8 mouse cellular contexts compared by ENCODE assay signal in the genomic region with DNA sequence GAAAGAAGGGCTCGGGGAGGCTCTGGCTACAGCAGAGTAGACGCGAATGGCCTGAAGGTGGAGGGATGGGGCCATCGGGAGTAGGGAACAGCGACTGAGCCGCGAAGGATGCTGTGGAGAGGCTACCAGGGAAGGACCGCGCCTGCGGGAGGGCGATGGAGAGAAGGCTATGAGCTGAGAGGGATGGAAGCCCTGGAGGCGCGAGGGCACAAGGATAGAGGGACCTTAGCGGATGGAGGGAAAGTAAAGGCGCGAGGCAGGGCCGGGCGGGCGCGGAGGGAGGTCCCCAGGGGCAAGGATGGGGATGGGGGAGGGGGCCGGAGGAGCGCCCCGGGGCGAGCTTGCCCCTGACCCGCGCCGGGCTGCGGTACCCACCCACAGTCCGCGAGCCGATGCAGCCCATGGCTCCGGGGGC. TPM values are rescaled to one million over a fixed set of nuclear protein-coding genes. Genes with fewer than 3 reads are reported as not detected.
A peak's percentile ranks its signal among the peaks of the same experiment; 100 is the strongest.
DNase-seq lines count a peak whose midpoint lies in the region; ATAC-seq and TF ChIP-seq lines count a peak whose summit lies in the region.

No protein-coding gene starts in this region.

- H3K4me3 ChIP-seq in kidney, embryonic 16.5 days (ENCODE audit: low read length) = peak overlapping the region; percentile 65
- peak overlapping the region; percentile 59 for H3K4me3 ChIP-seq in embryonic facial prominence, embryonic 12.5 days
- H3K4me3 ChIP-seq in hindbrain, embryonic 13.5 days = peak overlapping the region; percentile 76
- H3K4me3 ChIP-seq in small intestine, adult 2 months (ENCODE audit: low read depth, low read length) = peak overlapping the region; percentile 47

- peaks cover 48% of the 10 kb centered on the region for H3K27me3 ChIP-seq in kidney, embryonic 16.5 days (ENCODE audit: insufficient read depth, low read length)
- peaks cover 27% of the 10 kb centered on the region for H3K27me3 ChIP-seq in embryonic facial prominence, embryonic 12.5 days
- H3K27me3 ChIP-seq in hindbrain, embryonic 13.5 days = no peaks in the 10 kb centered on the region
- peaks cover 27% of the 10 kb centered on the region for H3K27me3 ChIP-seq in small intestine, adult 2 months (ENCODE audit: control insufficient read depth, insufficient read depth, low read length)

- H3K27ac ChIP-seq in kidney, embryonic 16.5 days (ENCODE audit: low read length) = no peak overlapping the region
- H3K27ac ChIP-seq in embryonic facial prominence, embryonic 12.5 days = 0 out of 2 replicates have a peak overlapping the region, but pooled peaks have one; percentile 37
- H3K27ac ChIP-seq in hindbrain, embryonic 13.5 days = peak overlapping the region; percentile 95
- no peak overlapping the region for H3K27ac ChIP-seq in small intestine, adult 2 months (ENCODE audit: insufficient read depth, low read depth, low read length)

- no peak for TF ChIP-seq POLR2A in small intestine, adult 2 months (IDR thresholded peaks at IDR 0.05; ENCODE audit: low read depth, low read length)

- no peak for TF ChIP-seq CTCF in small intestine, adult 2 months (IDR thresholded peaks at IDR 0.05; ENCODE audit: extremely low read depth, insufficient read length, insufficient replicate concordance, low read depth, low read length)

- H3K36me3 ChIP-seq in kidney, embryonic 16.5 days (ENCODE audit: insufficient read depth, low read length) = no peaks in the 10 kb centered on the region
- H3K36me3 ChIP-seq in embryonic facial prominence, embryonic 12.5 days = no peaks in the 10 kb centered on the region
- H3K36me3 ChIP-seq in hindbrain, embryonic 13.5 days = peaks cover 14% of the 10 kb centered on the region
- no peaks in the 10 kb centered on the region for H3K36me3 ChIP-seq in small intestine, adult 2 months (ENCODE audit: control insufficient read depth, insufficient read depth, low read length)

- no peak for DNase-seq in kidney, adult 8-10 months
- DNase-seq in NIH3T3 (ENCODE audit: low read depth) = peak; percentile 66
- peak; percentile 19 for DNase-seq in lung, postnatal 10 days

- H3K4me1 ChIP-seq in kidney, embryonic 16.5 days (ENCODE audit: insufficient read depth, low read length) = peaks cover 18% of the 10 kb centered on the region
- peaks cover 7% of the 10 kb centered on the region; the same call in 1 of the 2 replicates for H3K4me1 ChIP-seq in embryonic facial prominence, embryonic 12.5 days
- H3K4me1 ChIP-seq in hindbrain, embryonic 13.5 days (replicated peaks) = peaks cover 38% of the 10 kb centered on the region
- H3K4me1 ChIP-seq in small intestine, adult 2 months (ENCODE audit: control insufficient read depth, insufficient read depth, insufficient read length, low read length) = peaks cover 3% of the 10 kb centered on the region; the same call in 1 of the 2 replicates

- ATAC-seq in kidney, embryonic 16.5 days (ENCODE audit: low FRiP score, low TSS enrichment) = peak; percentile 73
- peak; percentile 69 for ATAC-seq in embryonic facial prominence, embryonic 12.5 days (ENCODE audit: insufficient number of reproducible peaks, insufficient read depth, low FRiP score, low TSS enrichment)
- ATAC-seq in hindbrain, embryonic 13.5 days (ENCODE audit: low FRiP score) = peak; percentile 82
- no peak for ATAC-seq in erythroid progenitor cell, adult 5-6 weeks (replicated peaks; ENCODE audit: low FRiP score, poor library complexity, severe bottlenecking)

- H3K9me3 ChIP-seq in kidney, embryonic 16.5 days (ENCODE audit: low read length) = no peaks in the 10 kb centered on the region
- no peaks in the 10 kb centered on the region for H3K9me3 ChIP-seq in embryonic facial prominence, embryonic 12.5 days
- H3K9me3 ChIP-seq in hindbrain, embryonic 13.5 days = no peaks in the 10 kb centered on the region

- H3K4me2 ChIP-seq in kidney, embryonic 16.5 days (replicated peaks; ENCODE audit: low read depth, low read length) = peak overlapping the region; percentile 100
- peak overlapping the region; percentile 97 for H3K4me2 ChIP-seq in embryonic facial prominence, embryonic 12.5 days (replicated peaks)
- peak overlapping the region; percentile 81 for H3K4me2 ChIP-seq in hindbrain, embryonic 13.5 days

- WGBS in kidney, embryonic 16.5 days = 2% methylated on average over 13 of the region's 32 CpGs
- 2% methylated on average over 13 of the region's 32 CpGs for WGBS in embryonic facial prominence, embryonic 12.5 days
- 1% methylated on average over 18 of the region's 32 CpGs for WGBS in hindbrain, embryonic 13.5 days
- WGBS in small intestine, adult 2 months = under 1% methylated on average over 28 of the region's 32 CpGs

- peak overlapping the region; percentile 60 for H3K9ac ChIP-seq in kidney, embryonic 16.5 days (replicated peaks; ENCODE audit: low read length)
- peak overlapping the region; percentile 61 for H3K9ac ChIP-seq in embryonic facial prominence, embryonic 12.5 days
- peak overlapping the region; percentile 91 for H3K9ac ChIP-seq in hindbrain, embryonic 13.5 days

RNA-seq across cellular contexts. Expression of a gene that starts 0.4 kb away (rescaled TPM):
- polyA plus RNA-seq in kidney, embryonic 16.5 days (2015; fragmentation: Nextera tagmentation; extraction: Ambion mirVana) = 0.11 and 0.13 TPM in 2 replicates
- polyA plus RNA-seq in embryonic facial prominence, embryonic 12.5 days (2016; fragmentation: Nextera tagmentation; extraction: Ambion mirVana) = 1.2 and 1.4 TPM in 2 replicates
- 5.8 and 6.7 TPM in 2 replicates for polyA plus RNA-seq in hindbrain, embryonic 13.5 days (2015; fragmentation: Nextera tagmentation; extraction: Ambion mirVana)
- 0.10 and 0.19 TPM in 2 replicates for polyA plus RNA-seq in small intestine, adult 2 months (2012; rRNA removed)
- not detected in 2 replicates for total RNA-seq in erythroid progenitor cell, adult 5-6 weeks (2015; ENCODE audit: low replicate concordance)
- not detected in 2 replicates for total RNA-seq in erythroid progenitor cell, adult 5-6 weeks (2017; ENCODE audit: low replicate concordance)

RNA-seq across cellular contexts. Expression of a gene that starts 25.4 kb away (rescaled TPM):
- 115 and 130 TPM in 2 replicates for polyA plus RNA-seq in kidney, embryonic 16.5 days (2015; fragmentation: Nextera tagmentation; extraction: Ambion mirVana)
- polyA plus RNA-seq in embryonic facial prominence, embryonic 12.5 days (2016; fragmentation: Nextera tagmentation; extraction: Ambion mirVana) = 102 and 107 TPM in 2 replicates
- polyA plus RNA-seq in hindbrain, embryonic 13.5 days (2015; fragmentation: Nextera tagmentation; extraction: Ambion mirVana) = 47.5 and 50.1 TPM in 2 replicates
- polyA plus RNA-seq in small intestine, adult 2 months (2012; rRNA removed) = 104 and 222 TPM in 2 replicates
- total RNA-seq in erythroid progenitor cell, adult 5-6 weeks (2015; ENCODE audit: low replicate concordance) = 37.3 and 45.0 TPM in 2 replicates
- total RNA-seq in erythroid progenitor cell, adult 5-6 weeks (2017; ENCODE audit: low replicate concordance) = 5.9 and 12.8 TPM in 2 replicates

RNA-seq across cellular contexts. Expression of a gene that starts 37.6 kb away (rescaled TPM):
- 0.17 and 0.29 TPM in 2 replicates for polyA plus RNA-seq in kidney, embryonic 16.5 days (2015; fragmentation: Nextera tagmentation; extraction: Ambion mirVana)
- 0.36 TPM in 2 replicates for polyA plus RNA-seq in embryonic facial prominence, embryonic 12.5 days (2016; fragmentation: Nextera tagmentation; extraction: Ambion mirVana)
- 1.5 and 1.6 TPM in 2 replicates for polyA plus RNA-seq in hindbrain, embryonic 13.5 days (2015; fragmentation: Nextera tagmentation; extraction: Ambion mirVana)
- 0.18 and 0.24 TPM in 2 replicates for polyA plus RNA-seq in small intestine, adult 2 months (2012; rRNA removed)
- 1.3 TPM in 1 of 2 replicates, not detected in the other for total RNA-seq in erythroid progenitor cell, adult 5-6 weeks (2015; ENCODE audit: low replicate concordance)
- 0.38 TPM in 1 of 2 replicates, not detected in the other for total RNA-seq in erythroid progenitor cell, adult 5-6 weeks (2017; ENCODE audit: low replicate concordance)

RNA-seq across cellular contexts. Expression of a gene that starts 49.0 kb away (rescaled TPM):
- polyA plus RNA-seq in kidney, embryonic 16.5 days (2015; fragmentation: Nextera tagmentation; extraction: Ambion mirVana) = 8.2 and 8.6 TPM in 2 replicates
- 4.7 and 7.2 TPM in 2 replicates for polyA plus RNA-seq in embryonic facial prominence, embryonic 12.5 days (2016; fragmentation: Nextera tagmentation; extraction: Ambion mirVana)
- 0.31 and 0.68 TPM in 2 replicates for polyA plus RNA-seq in hindbrain, embryonic 13.5 days (2015; fragmentation: Nextera tagmentation; extraction: Ambion mirVana)
- 28.8 and 64.8 TPM in 2 replicates for polyA plus RNA-seq in small intestine, adult 2 months (2012; rRNA removed)
- total RNA-seq in erythroid progenitor cell, adult 5-6 weeks (2015; ENCODE audit: low replicate concordance) = not detected in 2 replicates
- not detected in 2 replicates for total RNA-seq in erythroid progenitor cell, adult 5-6 weeks (2017; ENCODE audit: low replicate concordance)

RNA-seq across cellular contexts. Expression of a gene that starts 59.3 kb away (rescaled TPM):
- 70.6 and 71.2 TPM in 2 replicates for polyA plus RNA-seq in kidney, embryonic 16.5 days (2015; fragmentation: Nextera tagmentation; extraction: Ambion mirVana)
- 69.8 and 71.0 TPM in 2 replicates for polyA plus RNA-seq in embryonic facial prominence, embryonic 12.5 days (2016; fragmentation: Nextera tagmentation; extraction: Ambion mirVana)
- 43.5 and 47.5 TPM in 2 replicates for polyA plus RNA-seq in hindbrain, embryonic 13.5 days (2015; fragmentation: Nextera tagmentation; extraction: Ambion mirVana)
- 13.6 and 16.0 TPM in 2 replicates for polyA plus RNA-seq in small intestine, adult 2 months (2012; rRNA removed)
- 66.3 and 108 TPM in 2 replicates for total RNA-seq in erythroid progenitor cell, adult 5-6 weeks (2015; ENCODE audit: low replicate concordance)
- 46.6 and 60.7 TPM in 2 replicates for total RNA-seq in erythroid progenitor cell, adult 5-6 weeks (2017; ENCODE audit: low replicate concordance)

Comparison
In these comparisons a context has a peak if more than half of its experiments do, and no peak if none do; other contexts are left out.
1. H3K27ac ChIP-seq: peak in embryonic facial prominence, embryonic 12.5 days (single experiment) and hindbrain, embryonic 13.5 days (single experiment); none in kidney, embryonic 16.5 days (single experiment) and small intestine, adult 2 months (single experiment).
2. DNase-seq: peak in NIH3T3 (single experiment) and lung, postnatal 10 days (single experiment); none in kidney, adult 8-10 months (0 of 2).
3. Peak in every context shown above with its lines, with median percentiles within 50 percentile points of each other: H3K4me2 ChIP-seq, H3K4me3 ChIP-seq and H3K9ac ChIP-seq.